Mouse (Mus musculus): ENCODE measurements around the gene Plcb3. TPM values are rescaled to one million over a fixed set of nuclear protein-coding genes. Genes with fewer than 3 reads are reported as not detected.

Plcb3 gene
- polyA plus RNA-seq (2016; fragmentation: Nextera tagmentation; extraction: Ambion mirVana), result 41.4 and 41.7 TPM in 2 replicates

GRCm38 (mm10) chr19:6975537-6976521 lies at the start of gene Plcb3:
Gene Plcb3, minus strand, starts transcription at chr19:6976470.
- 0% methylated on average over 16 of the region's 16 CpGs for WGBS
- Histone ChIP-seq H3K36me3 (peaks cover 23% of the 10 kb centered on the region), H3K4me1 (replicated peaks) (peaks cover 58% of the 10 kb centered on the region), H3K4me3 (replicated peaks) (peak within 1 kb of the TSS; percentile 71), H3K27ac (peak within 1 kb of the TSS; percentile 86), H3K9me3 (no peaks in the 10 kb centered on the region), H3K9ac (replicated peaks) (peak within 1 kb of the TSS; percentile 85), H3K4me2 (peak within 1 kb of the TSS; percentile 95), H3K27me3 (peaks cover 5% of the 10 kb centered on the region)
- ATAC-seq (ENCODE audit: insufficient number of reproducible peaks, insufficient read depth, low FRiP score, low TSS enrichment, low read depth), result no peak

DNA sequence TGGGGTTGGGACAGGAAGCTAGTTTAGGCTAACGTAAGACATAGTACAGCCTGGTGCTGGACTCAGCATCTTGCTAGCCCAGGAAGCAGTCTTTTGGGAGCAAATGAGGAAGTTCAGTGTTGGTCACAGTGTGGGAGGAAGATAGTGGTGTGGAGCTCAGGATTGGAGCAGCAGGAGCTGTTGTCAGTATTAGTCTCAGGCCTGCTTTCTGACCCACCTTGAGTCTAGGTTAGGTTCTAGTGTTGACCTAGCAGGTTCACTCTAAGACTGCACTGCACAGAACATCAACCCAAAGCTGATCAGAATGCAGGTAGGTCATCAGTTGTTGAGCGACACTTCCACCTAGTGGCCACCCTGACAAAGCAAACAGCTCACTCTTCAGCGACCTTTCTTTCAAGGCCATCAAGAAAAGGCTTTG lies 44.0 kb upstream of the Plcb3 start:
- Histone ChIP-seq H3K4me3 (replicated peaks) (no peak overlapping the region), H3K9ac (replicated peaks) (no peak overlapping the region), H3K4me2 (no peak overlapping the region), H3K9me3 (no peaks in the 10 kb centered on the region), H3K27ac (no peak overlapping the region), H3K27me3 (no peaks in the 10 kb centered on the region), H3K4me1 (replicated peaks) (no peaks in the 10 kb centered on the region), H3K36me3 (peaks cover 87% of the 10 kb centered on the region)
- ATAC-seq (ENCODE audit: insufficient number of reproducible peaks, insufficient read depth, low FRiP score, low TSS enrichment, low read depth), result peak; percentile 39; the same call in 1 of the 2 replicates
- WGBS, result 63% methylated on average over 3 of the region's 3 CpGs

DNA sequence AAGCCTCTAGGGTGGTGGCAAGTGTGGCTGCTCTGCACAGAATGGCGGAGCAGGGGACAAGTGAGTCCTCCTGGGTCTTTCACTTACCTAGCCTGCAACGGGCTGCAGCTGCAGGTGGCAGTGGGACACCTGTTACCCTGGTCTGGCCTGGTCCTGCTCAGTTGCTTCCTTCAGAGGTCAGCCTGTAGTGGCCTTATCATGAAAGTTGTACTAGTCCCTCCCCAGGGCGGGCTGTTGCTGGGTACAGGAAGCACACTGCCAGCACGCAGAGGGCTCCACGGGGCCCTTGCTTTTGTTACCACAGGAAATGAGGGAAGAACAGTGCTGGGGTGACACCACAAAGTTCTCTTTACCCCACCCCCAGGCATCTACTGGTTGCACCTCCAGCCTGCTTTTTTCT lies 42.9 kb upstream of the Plcb3 start, which contains the start of gene Fermt3:
Gene Fermt3 (minus strand): TSS at position 279 of the 400 bp plus-strand sequence.
- Histone ChIP-seq H3K9ac (replicated peaks) (no peak within 1 kb of the TSS; the same call in 1 of the 2 replicates), H3K4me1 (replicated peaks) (no peaks in the 10 kb centered on the region), H3K4me3 (replicated peaks) (no peak within 1 kb of the TSS), H3K4me2 (no peak within 1 kb of the TSS), H3K9me3 (no peaks in the 10 kb centered on the region), H3K27ac (no peak within 1 kb of the TSS), H3K27me3 (no peaks in the 10 kb centered on the region), H3K36me3 (peaks cover 82% of the 10 kb centered on the region)
- ATAC-seq (ENCODE audit: insufficient number of reproducible peaks, insufficient read depth, low FRiP score, low TSS enrichment, low read depth), result no peak
- 89% methylated on average over 5 of the region's 5 CpGs for WGBS

DNA sequence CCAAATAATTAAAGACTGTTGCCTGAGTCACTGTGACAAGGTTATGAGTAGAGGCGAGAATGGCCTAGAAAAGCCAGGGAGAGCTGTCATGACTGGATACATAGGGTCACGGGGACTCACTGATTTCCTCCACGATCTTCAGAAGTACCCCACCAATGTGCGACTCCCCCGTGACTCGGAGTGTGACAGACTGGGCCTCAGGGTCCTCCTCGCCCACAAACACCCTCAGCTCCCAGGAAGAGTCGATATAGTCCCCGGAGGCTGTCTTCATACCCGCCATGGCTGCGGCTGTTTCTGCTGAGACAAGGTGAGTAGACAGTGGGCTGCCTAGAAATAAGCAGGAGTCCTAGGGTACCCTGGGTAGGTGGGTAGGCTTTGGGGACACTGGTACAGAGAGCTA lies 42.3 kb upstream of the Plcb3 start:
- Histone ChIP-seq H3K4me1 (replicated peaks) (no peaks in the 10 kb centered on the region), H3K9me3 (no peaks in the 10 kb centered on the region), H3K27ac (no peak overlapping the region), H3K36me3 (peaks cover 83% of the 10 kb centered on the region), H3K4me2 (no peak overlapping the region), H3K9ac (replicated peaks) (no peak overlapping the region), H3K4me3 (replicated peaks) (no peak overlapping the region), H3K27me3 (no peaks in the 10 kb centered on the region)
- 88% methylated on average over 11 of the region's 11 CpGs for WGBS
- ATAC-seq (ENCODE audit: insufficient number of reproducible peaks, insufficient read depth, low FRiP score, low TSS enrichment, low read depth), result no peak

DNA sequence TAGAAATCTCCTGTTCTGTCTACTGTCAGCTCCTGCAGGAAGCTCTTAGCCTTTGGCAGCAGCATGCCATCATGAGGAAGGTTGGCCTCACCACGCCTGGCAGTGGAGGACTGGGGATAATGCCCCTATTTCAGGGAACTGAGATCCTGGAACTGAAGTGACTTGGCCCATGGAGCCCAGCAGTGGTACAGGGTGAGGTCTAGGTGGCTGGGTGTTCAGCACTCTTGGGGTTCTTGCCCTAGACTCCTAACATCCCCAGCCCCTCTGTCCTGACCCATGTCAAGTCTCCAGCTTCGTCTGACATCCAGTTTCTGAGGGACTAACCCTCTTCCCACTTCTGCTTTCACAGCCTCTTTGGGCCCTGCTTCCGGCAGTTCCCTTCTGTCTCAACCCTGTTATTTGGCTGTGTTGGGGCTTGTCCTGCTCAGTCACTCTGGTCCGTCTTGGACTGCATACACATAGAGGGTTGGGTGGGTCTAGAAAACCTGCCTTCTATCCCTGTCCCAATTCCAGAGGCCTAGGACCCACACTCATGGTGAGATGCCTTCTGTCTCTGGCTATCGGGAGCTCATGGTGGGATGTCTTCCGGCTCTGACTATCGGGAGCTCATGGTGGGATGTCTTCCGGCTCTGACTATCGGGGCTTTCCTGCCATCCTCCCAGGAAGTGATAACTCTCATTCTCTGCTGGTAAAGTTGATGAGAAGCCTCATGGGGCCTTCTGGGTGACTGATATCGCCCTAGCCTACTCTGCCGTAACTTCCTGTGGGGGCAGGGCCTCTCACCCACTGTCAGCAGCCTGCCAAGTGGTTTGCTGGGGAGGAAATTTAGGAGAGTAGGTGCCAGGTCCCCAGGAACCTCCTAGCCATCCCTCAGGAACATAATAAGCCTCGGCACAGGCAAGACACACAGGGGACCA lies 41.5 kb upstream of the Plcb3 start:
- no peaks in the 10 kb centered on the region for H3K27me3 ChIP-seq
- H3K27ac ChIP-seq, result no peak overlapping the region
- peaks cover 76% of the 10 kb centered on the region for H3K36me3 ChIP-seq
- 77% methylated on average over 12 of the region's 12 CpGs for WGBS
- H3K4me3 ChIP-seq (replicated peaks), result no peak overlapping the region
- no peak overlapping the region for H3K4me2 ChIP-seq
- H3K9ac ChIP-seq (replicated peaks), result no peak overlapping the region
- H3K4me1 ChIP-seq (replicated peaks), result no peaks in the 10 kb centered on the region
- H3K9me3 ChIP-seq, result no peaks in the 10 kb centered on the region
- ATAC-seq (ENCODE audit: insufficient number of reproducible peaks, insufficient read depth, low FRiP score, low TSS enrichment, low read depth), result no peak

DNA sequence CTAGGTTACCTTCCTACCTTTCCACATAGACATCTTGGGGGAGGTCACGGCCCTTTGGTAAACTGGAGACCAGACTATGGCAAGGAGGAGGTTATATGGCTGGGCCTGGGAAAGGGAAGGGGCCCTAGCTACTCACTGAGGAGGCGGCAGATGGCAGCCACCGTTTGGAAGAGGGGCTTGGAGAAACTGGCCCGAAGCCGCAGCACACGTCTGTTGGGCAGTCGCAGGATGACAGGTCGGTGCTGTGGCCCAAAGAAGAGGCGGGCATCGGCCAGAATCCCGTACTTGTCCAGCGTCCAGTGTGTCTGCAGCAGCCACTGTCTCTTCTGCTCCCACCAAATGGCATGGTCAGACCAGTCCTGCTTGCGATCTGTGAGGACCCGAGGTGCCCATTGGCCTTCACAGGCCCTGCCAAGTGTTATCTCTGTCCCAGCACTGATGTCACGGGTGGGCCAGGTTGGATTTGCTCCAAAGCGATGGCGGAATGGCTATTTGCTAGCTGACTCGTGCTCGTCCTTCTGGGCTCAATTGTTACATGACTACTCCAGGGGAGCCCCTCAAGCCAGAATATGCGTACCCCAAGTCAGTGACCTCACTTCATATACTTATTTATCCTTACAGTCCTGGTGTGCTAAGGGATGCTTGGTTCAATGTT lies 38.3 kb upstream of the Plcb3 start:
- no peak overlapping the region for H3K27ac ChIP-seq
- H3K4me3 ChIP-seq (replicated peaks), result no peak overlapping the region
- 92% methylated on average over 20 of the region's 20 CpGs for WGBS
- no peak overlapping the region for H3K4me2 ChIP-seq
- H3K36me3 ChIP-seq, result peaks cover 44% of the 10 kb centered on the region
- ATAC-seq (ENCODE audit: insufficient number of reproducible peaks, insufficient read depth, low FRiP score, low TSS enrichment, low read depth), result no peak
- H3K4me1 ChIP-seq (replicated peaks), result no peaks in the 10 kb centered on the region
- no peaks in the 10 kb centered on the region for H3K9me3 ChIP-seq
- H3K9ac ChIP-seq (replicated peaks), result no peak overlapping the region
- no peaks in the 10 kb centered on the region for H3K27me3 ChIP-seq

DNA sequence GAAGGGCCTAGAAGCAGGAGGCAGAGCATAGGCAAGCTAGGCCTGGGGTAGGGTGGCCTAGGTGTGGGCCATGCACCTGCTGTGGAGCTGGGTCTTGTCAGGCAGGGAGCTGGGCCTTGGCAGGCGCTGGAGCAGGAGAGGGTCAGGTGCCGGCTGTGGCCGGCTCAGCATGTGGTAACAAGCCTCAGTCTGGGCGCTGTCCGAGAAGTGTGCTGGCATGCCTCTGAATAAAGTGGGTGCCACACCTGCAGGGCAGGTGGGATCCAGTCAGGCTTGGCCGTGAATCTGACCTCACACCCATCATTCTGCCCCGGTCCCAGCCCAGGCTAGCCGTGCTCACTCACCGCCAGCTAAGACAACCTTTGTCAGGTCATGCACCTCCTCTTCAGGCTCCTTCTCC lies 37.7 kb upstream of the Plcb3 start:
- H3K4me3 ChIP-seq (replicated peaks), result no peak overlapping the region
- ATAC-seq (ENCODE audit: insufficient number of reproducible peaks, insufficient read depth, low FRiP score, low TSS enrichment, low read depth), result no peak
- no peak overlapping the region for H3K4me2 ChIP-seq
- WGBS, result 80% methylated on average over 9 of the region's 9 CpGs
- no peaks in the 10 kb centered on the region for H3K9me3 ChIP-seq
- peaks cover 38% of the 10 kb centered on the region for H3K36me3 ChIP-seq
- no peaks in the 10 kb centered on the region for H3K4me1 ChIP-seq (replicated peaks)
- no peak overlapping the region for H3K27ac ChIP-seq
- H3K27me3 ChIP-seq, result no peaks in the 10 kb centered on the region
- no peak overlapping the region for H3K9ac ChIP-seq (replicated peaks)

DNA sequence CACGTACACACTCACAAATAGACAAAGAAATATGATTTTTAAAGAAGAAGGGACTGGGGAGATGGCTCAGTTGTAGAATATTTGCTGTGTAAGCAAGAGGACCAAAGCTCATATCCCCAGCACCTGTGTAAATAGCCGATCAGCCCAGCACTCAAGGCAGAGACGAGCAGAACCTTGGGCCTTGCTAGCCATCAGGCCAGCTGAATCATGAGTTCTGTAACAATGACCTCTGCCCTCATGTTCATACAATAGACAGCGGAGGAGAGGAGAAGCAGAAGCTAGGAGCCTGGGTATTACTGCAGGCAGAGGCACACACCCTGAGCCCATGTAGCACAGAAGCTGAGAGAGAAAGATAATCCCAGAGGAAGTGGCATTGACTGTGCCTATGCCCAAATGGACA lies 36.2 kb upstream of the Plcb3 start:
- no peak overlapping the region for H3K27ac ChIP-seq
- no peak overlapping the region for H3K4me2 ChIP-seq
- no peaks in the 10 kb centered on the region for H3K27me3 ChIP-seq
- no peak overlapping the region for H3K4me3 ChIP-seq (replicated peaks)
- no peak for ATAC-seq (ENCODE audit: insufficient number of reproducible peaks, insufficient read depth, low FRiP score, low TSS enrichment, low read depth)
- WGBS, result 87% methylated on average over 4 of the region's 4 CpGs
- no peaks in the 10 kb centered on the region for H3K4me1 ChIP-seq (replicated peaks)
- H3K9ac ChIP-seq (replicated peaks), result no peak overlapping the region
- H3K9me3 ChIP-seq, result no peaks in the 10 kb centered on the region
- peaks cover 23% of the 10 kb centered on the region for H3K36me3 ChIP-seq

DNA sequence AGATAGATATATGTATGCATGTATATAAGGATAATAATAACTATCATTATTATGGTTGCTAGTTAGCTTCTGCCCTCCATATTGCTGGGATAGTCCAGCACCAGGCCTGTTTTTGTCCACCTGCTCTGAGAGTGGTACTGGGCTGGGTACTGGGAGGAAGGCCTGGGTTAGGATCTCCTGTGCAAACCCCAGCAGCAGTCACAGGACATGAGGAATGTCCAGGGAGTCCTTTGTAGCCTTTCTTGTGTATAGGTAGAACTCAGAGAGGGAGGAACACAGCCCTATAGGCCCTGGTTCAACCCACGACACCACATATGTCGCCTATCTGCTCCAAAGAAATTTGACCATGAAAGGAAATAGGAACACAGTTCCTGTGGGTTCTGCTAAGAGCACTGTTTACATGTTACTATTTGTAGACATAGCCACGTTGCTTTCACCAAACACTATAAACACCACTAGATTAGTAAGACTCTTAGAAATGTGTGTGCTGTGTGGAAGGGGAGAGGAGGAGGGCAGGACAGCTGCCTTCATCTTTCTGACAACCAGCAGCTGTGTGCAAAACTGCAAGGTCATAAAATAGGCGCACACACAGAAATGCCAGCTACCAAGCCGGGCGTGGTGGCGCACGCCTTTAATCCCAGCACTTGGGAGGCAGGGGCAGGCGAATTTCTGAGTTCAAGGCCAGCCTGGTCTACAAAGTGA lies 30.8 kb upstream of the Plcb3 start:
- no peak for ATAC-seq (ENCODE audit: insufficient number of reproducible peaks, insufficient read depth, low FRiP score, low TSS enrichment, low read depth)
- no peaks in the 10 kb centered on the region for H3K9me3 ChIP-seq
- H3K27me3 ChIP-seq, result no peaks in the 10 kb centered on the region
- 87% methylated on average over 9 of the region's 9 CpGs for WGBS
- H3K36me3 ChIP-seq, result no peaks in the 10 kb centered on the region; the same call in 1 of the 2 replicates
- no peak overlapping the region for H3K27ac ChIP-seq
- H3K4me3 ChIP-seq (replicated peaks), result no peak overlapping the region
- H3K9ac ChIP-seq (replicated peaks), result no peak overlapping the region
- no peaks in the 10 kb centered on the region for H3K4me1 ChIP-seq (replicated peaks)
- H3K4me2 ChIP-seq, result no peak overlapping the region

DNA sequence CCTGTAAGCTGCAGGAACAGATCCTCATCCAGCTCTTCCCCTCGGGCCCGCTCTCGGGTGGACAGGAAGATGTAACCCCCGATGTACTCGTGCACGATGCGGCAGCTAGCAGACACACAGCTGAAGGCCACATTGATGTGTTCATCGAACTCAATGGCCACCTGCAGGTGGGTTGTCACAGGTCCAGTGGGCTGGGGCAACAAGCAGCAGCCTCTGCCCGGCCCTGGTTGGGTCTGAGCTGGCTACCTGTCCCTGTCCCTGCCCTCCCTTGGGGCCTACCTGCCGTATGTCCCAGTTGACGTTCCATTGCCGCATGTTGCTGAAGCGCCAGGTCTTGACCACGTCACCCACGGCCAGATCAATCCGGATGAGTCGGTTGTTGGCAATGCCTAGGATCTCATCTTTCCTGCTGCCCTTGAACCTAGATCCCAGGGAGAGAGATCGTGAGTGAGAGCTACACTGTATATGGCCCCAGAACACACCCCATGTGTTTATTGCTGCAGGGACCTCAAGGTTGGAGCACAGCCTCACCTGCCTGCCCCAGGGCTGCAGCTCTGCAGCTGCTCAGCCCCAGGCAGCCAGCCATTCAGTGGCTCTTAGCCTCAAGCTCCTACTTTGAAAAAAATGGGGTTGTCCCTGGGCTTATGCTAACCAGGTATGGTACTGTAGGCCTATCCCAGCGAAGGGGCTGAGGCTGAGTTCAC lies 23.2 kb upstream of the Plcb3 start:
- H3K4me3 ChIP-seq (replicated peaks), result no peak overlapping the region
- no peaks in the 10 kb centered on the region for H3K9me3 ChIP-seq
- no peaks in the 10 kb centered on the region for H3K27me3 ChIP-seq
- H3K4me1 ChIP-seq (replicated peaks), result peaks cover 26% of the 10 kb centered on the region
- H3K36me3 ChIP-seq, result peaks cover 28% of the 10 kb centered on the region
- no peak for ATAC-seq (ENCODE audit: insufficient number of reproducible peaks, insufficient read depth, low FRiP score, low TSS enrichment, low read depth)
- H3K9ac ChIP-seq (replicated peaks), result no peak overlapping the region
- no peak overlapping the region for H3K27ac ChIP-seq
- WGBS, result 93% methylated on average over 19 of the region's 19 CpGs
- H3K4me2 ChIP-seq, result no peak overlapping the region

All from limb, embryonic 12.5 days (tissue).